Mouse (Mus musculus): Measurements from ENCODE around the gene Tnfsf12. TPM values are rescaled to one million over a fixed set of nuclear protein-coding genes. Genes with fewer than 3 reads are reported as not detected.

Tnfsf12 gene
- polyA plus RNA-seq, 1 experiment from 2014 or later: 10.3 TPM

DNA sequence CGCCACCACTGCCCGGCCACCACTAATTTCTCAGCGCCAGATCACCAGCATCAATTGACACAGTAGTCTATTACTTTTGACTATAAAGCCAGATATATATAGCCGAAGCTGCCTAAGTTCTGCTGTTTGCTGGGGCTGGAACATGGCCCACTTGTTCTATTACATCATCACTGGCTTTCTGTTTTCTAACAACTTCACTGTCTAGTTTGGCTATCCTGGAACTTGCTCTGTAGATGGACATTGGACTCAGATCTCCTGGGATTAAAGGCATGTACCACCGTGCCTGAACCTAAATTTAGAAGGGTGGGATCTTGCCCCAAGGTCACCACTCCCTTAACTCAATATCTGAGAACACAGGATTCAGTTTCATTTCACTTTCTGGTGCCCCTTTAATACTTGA, 49.8 kb downstream of the Tnfsf12 start:
- Histone ChIP-seq H3K27ac (replicated peaks in 1 of 2; ENCODE audit: control insufficient read depth in 1 of 2, insufficient read depth in 1 of 2, low read depth in 2 of 2, low read length in 2 of 2) (no peak overlapping the region), H3K4me1 (ENCODE audit: control insufficient read depth in 2 of 2, insufficient read depth in 2 of 2, low read length in 2 of 2) (no peaks in the 10 kb centered on the region), H3K9me3 (ENCODE audit: control insufficient read depth, low read length) (no peaks in the 10 kb centered on the region), H3K27me3 (ENCODE audit: control insufficient read depth, insufficient read depth, low read length) (no peaks in the 10 kb centered on the region), H3K36me3 (ENCODE audit: control insufficient read depth, insufficient read depth, low read length) (peaks cover 98% of the 10 kb centered on the region), H3K9ac (ENCODE audit: low read length) (no peak overlapping the region), H3K4me2 (ENCODE audit: low read length) (no peak overlapping the region), H3K4me3 (ENCODE audit: control insufficient read depth in 1 of 2, insufficient read depth in 1 of 2, low read depth in 1 of 2, low read length in 2 of 2) (no peak overlapping the region)
- ATAC-seq (ENCODE audit: insufficient number of reproducible peaks, insufficient read depth, low FRiP score, low read depth): no peak
- WGBS: 79% methylated on average over 5 of the region's 5 CpGs

MicroRNA genes within 50 kb of the gene (microRNA counts, 519-probe panel; counts per million panel counts)
- microRNA mmu-miR-1934: 322 counts per million, percentile 70 among the panel's probes with 10 or more counts

Small RNA genes within 50 kb of the gene (microRNA-seq; reads per million reads assigned to microRNA genes)
- gene Mir1934: 5.0 reads per million, percentile 14 among the genes with 10 or more reads in this experiment

Other genes starting within 250 kb of the Tnfsf12 start
- 0.13 and 0.36 TPM in 2 replicates for gene Dnah2, start 146.7 kb downstream of the Tnfsf12 start, polyA plus RNA-seq (2014; fragmentation: Nextera tagmentation; extraction: Ambion mirVana)
- 14.2 and 20.4 TPM in 2 replicates for gene Efnb3, start 135.6 kb downstream of the Tnfsf12 start, polyA plus RNA-seq (2014; fragmentation: Nextera tagmentation; extraction: Ambion mirVana)
- 11.1 and 14.3 TPM in 2 replicates for gene Wrap53, start 115.6 kb downstream of the Tnfsf12 start, polyA plus RNA-seq (2014; fragmentation: Nextera tagmentation; extraction: Ambion mirVana)
- gene Trp53, start 115.5 kb downstream of the Tnfsf12 start, polyA plus RNA-seq (2014; fragmentation: Nextera tagmentation; extraction: Ambion mirVana): 71.2 and 71.9 TPM in 2 replicates
- gene Atp1b2, start 89.9 kb downstream of the Tnfsf12 start, polyA plus RNA-seq (2014; fragmentation: Nextera tagmentation; extraction: Ambion mirVana): 31.5 and 33.8 TPM in 2 replicates
- gene Shbg, start 77.9 kb downstream of the Tnfsf12 start, polyA plus RNA-seq (2014; fragmentation: Nextera tagmentation; extraction: Ambion mirVana): not detected in 2 replicates
- 16.2 and 17.9 TPM in 2 replicates for gene Sat2, start 73.8 kb downstream of the Tnfsf12 start, polyA plus RNA-seq (2014; fragmentation: Nextera tagmentation; extraction: Ambion mirVana)
- 24.2 and 25.8 TPM in 2 replicates for gene Fxr2, start 62.9 kb downstream of the Tnfsf12 start, polyA plus RNA-seq (2014; fragmentation: Nextera tagmentation; extraction: Ambion mirVana)
- not detected in 2 replicates for gene Sox15, start 40.5 kb downstream of the Tnfsf12 start, polyA plus RNA-seq (2014; fragmentation: Nextera tagmentation; extraction: Ambion mirVana)
- gene Mpdu1, start 33.2 kb downstream of the Tnfsf12 start, polyA plus RNA-seq (2014; fragmentation: Nextera tagmentation; extraction: Ambion mirVana): 14.9 and 29.1 TPM in 2 replicates
- 12.1 and 14.4 TPM in 2 replicates for gene Cd68, start 29.7 kb downstream of the Tnfsf12 start, polyA plus RNA-seq (2014; fragmentation: Nextera tagmentation; extraction: Ambion mirVana)
- gene Eif4a1, start 23.4 kb downstream of the Tnfsf12 start, polyA plus RNA-seq (2014; fragmentation: Nextera tagmentation; extraction: Ambion mirVana): 313 and 403 TPM in 2 replicates
- gene Senp3, start 13.8 kb downstream of the Tnfsf12 start, polyA plus RNA-seq (2014; fragmentation: Nextera tagmentation; extraction: Ambion mirVana): 43.2 and 59.4 TPM in 2 replicates
- 0.24 and 0.63 TPM in 2 replicates for gene Tnfsf13, start 10.1 kb downstream of the Tnfsf12 start, polyA plus RNA-seq (2014; fragmentation: Nextera tagmentation; extraction: Ambion mirVana)
- gene Tnfsfm13, start 249 bp upstream of the Tnfsf12 start, polyA plus RNA-seq (2014; fragmentation: Nextera tagmentation; extraction: Ambion mirVana): 2.5 and 6.8 TPM in 2 replicates
- gene Polr2a, start 62.8 kb upstream of the Tnfsf12 start, polyA plus RNA-seq (2014; fragmentation: Nextera tagmentation; extraction: Ambion mirVana): 19.9 and 20.1 TPM in 2 replicates
- gene Slc35g3, start 66.1 kb upstream of the Tnfsf12 start, polyA plus RNA-seq (2014; fragmentation: Nextera tagmentation; extraction: Ambion mirVana): 0.13 TPM in 1 of 2 replicates, not detected in the other
- 3.7 TPM in 2 replicates for gene Zbtb4, start 70.1 kb upstream of the Tnfsf12 start, polyA plus RNA-seq (2014; fragmentation: Nextera tagmentation; extraction: Ambion mirVana)
- 5.5 and 5.8 TPM in 2 replicates for gene Chrnb1, start 100.1 kb upstream of the Tnfsf12 start, polyA plus RNA-seq (2014; fragmentation: Nextera tagmentation; extraction: Ambion mirVana)
- 2.0 and 2.1 TPM in 2 replicates for gene Fgf11, start 106.0 kb upstream of the Tnfsf12 start, polyA plus RNA-seq (2014; fragmentation: Nextera tagmentation; extraction: Ambion mirVana)
- gene Tmem102, start 109.8 kb upstream of the Tnfsf12 start, polyA plus RNA-seq (2014; fragmentation: Nextera tagmentation; extraction: Ambion mirVana): 1.7 and 1.8 TPM in 2 replicates
- gene Gm39566, start 119.4 kb upstream of the Tnfsf12 start, polyA plus RNA-seq (2014; fragmentation: Nextera tagmentation; extraction: Ambion mirVana): not detected in 2 replicates
- not detected in 2 replicates for gene Spem2, start 122.6 kb upstream of the Tnfsf12 start, polyA plus RNA-seq (2014; fragmentation: Nextera tagmentation; extraction: Ambion mirVana)
- gene Spem1, start 126.3 kb upstream of the Tnfsf12 start, polyA plus RNA-seq (2014; fragmentation: Nextera tagmentation; extraction: Ambion mirVana): not detected in 2 replicates
- 2.4 and 2.6 TPM in 2 replicates for gene Nlgn2, start 141.9 kb upstream of the Tnfsf12 start, polyA plus RNA-seq (2014; fragmentation: Nextera tagmentation; extraction: Ambion mirVana)
- gene Tmem256, start 142.7 kb upstream of the Tnfsf12 start, polyA plus RNA-seq (2014; fragmentation: Nextera tagmentation; extraction: Ambion mirVana): 340 and 379 TPM in 2 replicates
- gene Plscr3, start 150.5 kb upstream of the Tnfsf12 start, polyA plus RNA-seq (2014; fragmentation: Nextera tagmentation; extraction: Ambion mirVana): 66.5 and 75.8 TPM in 2 replicates
- gene Tnk1, start 162.9 kb upstream of the Tnfsf12 start, polyA plus RNA-seq (2014; fragmentation: Nextera tagmentation; extraction: Ambion mirVana): 0.15 TPM in 1 of 2 replicates, not detected in the other
- gene Tmem95, start 182.2 kb upstream of the Tnfsf12 start, polyA plus RNA-seq (2014; fragmentation: Nextera tagmentation; extraction: Ambion mirVana): not detected in 2 replicates
- gene Kctd11, start 185.6 kb upstream of the Tnfsf12 start, polyA plus RNA-seq (2014; fragmentation: Nextera tagmentation; extraction: Ambion mirVana): 2.6 and 2.8 TPM in 2 replicates
- 3.6 and 3.8 TPM in 2 replicates for gene Acap1, start 199.7 kb upstream of the Tnfsf12 start, polyA plus RNA-seq (2014; fragmentation: Nextera tagmentation; extraction: Ambion mirVana)
- gene 2810408A11Rik, start 205.1 kb upstream of the Tnfsf12 start, polyA plus RNA-seq (2014; fragmentation: Nextera tagmentation; extraction: Ambion mirVana): 4.5 and 5.1 TPM in 2 replicates
- gene Neurl4, start 205.2 kb upstream of the Tnfsf12 start, polyA plus RNA-seq (2014; fragmentation: Nextera tagmentation; extraction: Ambion mirVana): 7.5 and 11.1 TPM in 2 replicates
- gene Gps2, start 218.0 kb upstream of the Tnfsf12 start, polyA plus RNA-seq (2014; fragmentation: Nextera tagmentation; extraction: Ambion mirVana): 45.2 and 46.8 TPM in 2 replicates
- 1,047 and 1,081 TPM in 2 replicates for gene Eif5a, start 226.1 kb upstream of the Tnfsf12 start, polyA plus RNA-seq (2014; fragmentation: Nextera tagmentation; extraction: Ambion mirVana)
- gene Ybx2, start 239.9 kb upstream of the Tnfsf12 start, polyA plus RNA-seq (2014; fragmentation: Nextera tagmentation; extraction: Ambion mirVana): 6.6 and 7.3 TPM in 2 replicates